Mouse (Mus musculus) cerebellum, postnatal 36 days (tissue): ENCODE results near the gene Btg2.

Source experiments
- DNase-seq, 2 experiments: peaks; one replicate each; pipeline ENCODE4 v3.0.0; 2021 to 2022; ENCODE audit warnings: mixed read lengths in 2 of 2

Gene Btg2

GRCm38 (mm10) chr1:134057736-134058135 is 21.2 kb downstream of the Btg2 start:
- DNase-seq: no peak

- no peak for DNase-seq
These were observed 22.6 kb downstream of the Btg2 start for GRCm38 (mm10) chr1:134056285-134056684.

- DNase-seq: no peak
These were observed 23.2 kb downstream of the Btg2 start for GRCm38 (mm10) chr1:134055666-134056245.

DNA sequence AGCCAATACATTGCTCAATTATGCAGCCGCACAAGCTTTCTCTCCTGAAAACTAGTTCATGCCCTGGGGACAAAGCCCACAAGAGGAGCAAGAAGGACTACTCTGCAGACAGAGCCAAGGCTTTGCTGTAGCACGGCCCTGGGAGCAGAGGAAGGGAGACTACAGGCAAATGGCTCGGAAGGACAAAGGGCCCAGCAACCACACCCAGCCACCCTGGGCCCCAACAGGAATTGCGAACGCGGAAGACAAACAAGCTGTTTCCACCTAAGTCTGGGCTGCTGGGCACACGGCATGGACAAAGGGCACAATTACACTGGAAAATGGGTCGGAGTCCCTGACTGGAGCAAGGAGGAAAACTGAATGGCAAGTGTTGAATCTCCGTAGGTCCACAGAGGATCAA is 23.9 kb downstream of the Btg2 start:
- no peak for DNase-seq

DNA sequence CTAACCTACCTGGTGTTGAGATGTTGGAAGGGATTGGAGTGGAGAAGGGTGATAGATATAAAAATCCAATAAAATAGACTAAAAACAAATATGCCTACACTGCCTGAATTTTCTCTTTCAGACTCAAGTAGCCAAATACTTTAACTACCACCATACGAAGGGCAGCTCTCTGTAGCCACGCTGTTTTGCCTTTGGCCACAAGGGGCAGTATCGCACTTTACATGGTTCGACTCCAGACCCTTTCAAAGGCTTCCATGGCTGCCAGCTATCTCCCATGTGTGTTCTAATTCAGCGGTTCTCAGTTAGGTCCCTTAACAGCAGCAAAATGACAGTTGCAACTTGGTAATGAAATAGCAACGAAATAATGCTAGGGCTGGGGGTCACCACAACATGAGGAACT is 25.7 kb downstream of the Btg2 start:
- peak; percentile 85 to 91 for DNase-seq

GRCm38 (mm10) chr1:134049542-134049941 is 29.4 kb downstream of the Btg2 start:
- no peak for DNase-seq

GRCm38 (mm10) chr1:134048759-134049158 is 30.2 kb downstream of the Btg2 start:
- DNase-seq: peak; percentile 77 to 82

DNA sequence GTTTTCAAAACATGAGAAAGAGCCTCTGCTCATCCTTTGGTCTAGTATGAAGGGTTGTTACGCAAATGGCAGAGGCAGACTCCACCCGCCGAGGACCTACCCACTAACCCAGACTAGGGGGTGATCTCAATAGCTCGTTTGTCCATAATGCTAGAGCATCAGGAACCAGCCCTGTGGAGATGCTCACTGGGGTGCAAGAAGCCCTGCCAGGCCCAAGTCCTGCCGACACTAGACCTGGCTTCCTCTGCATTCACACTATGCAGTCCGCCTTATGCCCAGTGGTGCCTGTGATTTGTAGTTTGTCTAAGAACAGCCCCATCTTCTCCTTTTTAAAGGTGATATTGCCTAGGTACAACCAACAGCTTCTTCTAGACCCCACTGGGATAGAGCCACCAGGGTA is 31.5 kb downstream of the Btg2 start:
- no peak for DNase-seq

DNA sequence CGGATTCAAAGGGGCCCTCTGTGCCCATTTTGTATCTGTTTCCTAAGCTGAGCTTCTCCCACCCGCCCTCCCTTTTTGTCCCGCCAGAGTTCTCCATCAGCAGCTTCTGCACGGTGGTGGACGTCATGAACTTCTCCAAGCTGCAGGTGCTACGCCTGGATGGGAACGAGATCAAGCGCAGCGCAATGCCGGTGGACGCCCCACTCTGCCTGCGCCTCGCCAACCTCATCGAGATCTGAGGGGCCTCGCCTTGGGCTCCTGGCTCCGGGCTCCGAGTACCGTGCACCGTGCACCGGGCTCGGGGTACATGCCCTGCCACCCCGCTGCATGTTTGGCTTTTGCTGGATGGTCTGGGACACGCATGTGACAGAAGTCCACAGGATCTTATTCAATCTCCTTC is 32.5 kb downstream of the Btg2 start:
- DNase-seq: peak in 1 of 2 experiments; percentile 21

DNA sequence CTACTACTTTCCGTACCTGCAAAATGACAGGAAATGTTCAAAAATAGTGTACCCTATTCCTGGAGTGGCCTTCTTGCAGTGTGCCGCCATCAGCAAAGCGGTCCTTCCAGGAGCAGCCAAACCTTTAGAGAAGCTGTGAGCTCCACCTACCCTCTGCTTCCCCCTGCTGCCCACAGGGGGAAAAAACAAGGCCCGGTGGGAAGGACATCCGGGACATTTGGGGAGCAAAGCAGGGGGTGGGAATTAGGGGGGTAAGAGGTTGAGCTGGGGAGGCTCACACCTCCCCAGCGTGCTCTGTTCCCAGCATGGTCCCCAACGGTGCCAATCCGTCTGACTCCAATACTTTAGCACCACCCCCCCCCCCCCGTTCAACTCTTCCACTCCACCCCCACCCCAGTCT is 32.9 kb downstream of the Btg2 start:
- peak; percentile 80 to 83 for DNase-seq

DNA sequence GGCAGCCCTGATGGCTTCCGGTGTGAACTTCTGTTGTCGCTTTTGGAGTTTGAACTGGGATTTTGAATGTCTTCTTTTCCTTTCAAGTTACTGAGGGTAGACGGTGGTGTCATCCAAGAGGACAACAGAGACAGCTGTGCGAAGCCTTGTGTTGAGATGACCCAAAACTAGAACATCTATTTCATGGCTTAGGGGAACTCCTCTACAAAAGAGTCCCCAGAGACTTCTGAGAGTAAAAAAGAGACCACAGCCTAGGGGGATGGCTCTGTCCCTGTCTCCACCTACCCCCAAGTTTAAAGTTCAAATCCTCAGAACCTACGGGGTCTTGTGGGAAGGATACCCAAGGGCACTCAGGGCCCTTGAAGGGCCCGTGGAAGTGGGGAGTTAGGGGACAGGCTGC is 34.1 kb downstream of the Btg2 start:
- DNase-seq: no peak

GRCm38 (mm10) chr1:134042341-134042740 is 36.6 kb downstream of the Btg2 start:
- no peak for DNase-seq

- DNase-seq: no peak
These were observed 37.0 kb downstream of the Btg2 start for GRCm38 (mm10) chr1:134041900-134042299.

GRCm38 (mm10) chr1:134039361-134039760 is 39.6 kb downstream of the Btg2 start:
- DNase-seq: no peak

DNA sequence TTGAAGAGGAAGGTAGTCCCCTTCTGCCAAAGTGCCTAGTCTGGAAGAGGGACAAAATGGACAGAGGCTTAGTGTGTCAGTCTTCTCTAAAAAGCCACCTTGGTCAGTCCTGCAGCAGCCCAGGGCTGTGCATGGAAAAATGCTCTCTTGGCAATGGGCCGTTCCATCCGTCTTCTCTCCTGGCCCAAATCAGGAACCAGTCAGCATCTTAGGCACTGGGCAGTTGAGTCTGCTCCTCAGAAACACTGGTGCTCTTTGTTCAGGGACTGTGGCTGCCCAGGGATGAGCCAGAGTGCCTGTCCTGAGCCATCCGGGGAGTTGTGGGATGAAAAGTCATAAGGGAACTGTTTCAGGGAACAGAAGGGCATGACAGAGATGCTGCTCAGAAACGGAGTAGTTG is 40.6 kb downstream of the Btg2 start:
- no peak for DNase-seq

- DNase-seq: no peak
These were observed 41.7 kb downstream of the Btg2 start, which contains the start of gene Fmod for GRCm38 (mm10) chr1:134037172-134037571. Fmod (plus strand) TSS chr1:134037254.

DNA sequence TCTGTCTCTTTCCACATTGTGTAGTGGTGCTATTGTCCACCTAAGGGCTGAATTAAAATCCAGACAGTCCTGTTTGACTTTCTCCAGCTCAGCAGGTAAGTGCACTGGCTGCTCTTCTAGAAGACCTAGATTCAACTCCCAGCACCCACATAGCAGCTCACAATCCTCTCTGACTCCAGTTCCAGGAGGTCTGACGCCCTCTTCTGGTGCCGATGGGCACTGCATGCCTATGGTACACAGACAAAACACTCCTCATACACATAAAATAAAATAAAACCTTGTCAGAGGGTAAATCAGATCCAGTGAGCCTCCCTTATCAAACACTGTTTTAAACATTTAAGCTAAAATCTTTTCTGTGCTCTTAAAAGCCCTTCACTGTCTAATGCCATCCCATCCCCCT is 42.4 kb downstream of the Btg2 start:
- DNase-seq: no peak

GRCm38 (mm10) chr1:134028161-134028846 is 50.6 kb downstream of the Btg2 start:
- DNase-seq: no peak

GRCm38 (mm10) chr1:134026741-134027140 is 52.2 kb downstream of the Btg2 start:
- DNase-seq: no peak

- no peak for DNase-seq
These were observed 52.9 kb downstream of the Btg2 start for GRCm38 (mm10) chr1:134025975-134026374.
